Mouse (Mus musculus): ENCODE data around the gene Selenoi.
"Not testable (repeated sequence)": the region's sequence is repeated elsewhere in the genome, so short reads cannot be mapped to it uniquely, and the experiment has no call there.

Gene Selenoi

DNA sequence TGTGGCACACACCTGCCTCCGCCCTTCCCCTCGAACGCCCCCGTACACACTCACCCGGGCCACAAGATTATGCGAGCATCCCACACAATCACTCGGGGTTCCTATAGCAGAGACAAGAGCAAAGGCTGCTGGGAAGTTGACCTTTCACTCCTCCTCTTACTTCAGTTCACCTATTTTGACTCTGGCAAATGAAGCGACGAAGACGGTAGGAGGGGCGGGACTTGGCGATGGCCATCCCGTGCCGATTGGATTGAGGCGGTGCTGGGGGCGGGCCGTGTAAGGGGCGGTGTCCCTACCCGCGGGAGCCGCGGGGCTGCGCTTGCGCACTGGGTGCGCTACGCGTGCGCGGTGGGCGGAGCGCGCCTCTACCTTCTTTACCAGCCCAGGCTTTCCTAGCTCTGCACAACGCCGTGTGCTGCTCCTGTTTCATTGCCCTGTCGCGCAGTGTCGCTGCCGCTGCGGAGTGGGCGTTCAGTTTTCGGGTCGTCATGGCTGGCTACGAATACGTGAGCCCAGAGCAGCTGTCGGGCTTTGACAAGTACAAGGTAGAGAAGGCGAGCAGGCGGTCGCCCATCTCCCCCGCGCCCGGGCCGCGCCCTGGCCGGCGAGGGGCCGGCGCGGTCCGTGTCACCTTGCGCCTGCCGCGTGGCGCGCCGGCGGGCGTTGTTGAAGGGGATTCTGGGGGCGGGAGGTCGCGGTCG lies at the start of gene Selenoi:
Selenoi (plus strand) TSS at position 311 of the 701 bp plus-strand sequence.
- peak; percentile 99 for ATAC-seq (ENCODE audit: insufficient number of reproducible peaks, low FRiP score, low TSS enrichment)

DNA sequence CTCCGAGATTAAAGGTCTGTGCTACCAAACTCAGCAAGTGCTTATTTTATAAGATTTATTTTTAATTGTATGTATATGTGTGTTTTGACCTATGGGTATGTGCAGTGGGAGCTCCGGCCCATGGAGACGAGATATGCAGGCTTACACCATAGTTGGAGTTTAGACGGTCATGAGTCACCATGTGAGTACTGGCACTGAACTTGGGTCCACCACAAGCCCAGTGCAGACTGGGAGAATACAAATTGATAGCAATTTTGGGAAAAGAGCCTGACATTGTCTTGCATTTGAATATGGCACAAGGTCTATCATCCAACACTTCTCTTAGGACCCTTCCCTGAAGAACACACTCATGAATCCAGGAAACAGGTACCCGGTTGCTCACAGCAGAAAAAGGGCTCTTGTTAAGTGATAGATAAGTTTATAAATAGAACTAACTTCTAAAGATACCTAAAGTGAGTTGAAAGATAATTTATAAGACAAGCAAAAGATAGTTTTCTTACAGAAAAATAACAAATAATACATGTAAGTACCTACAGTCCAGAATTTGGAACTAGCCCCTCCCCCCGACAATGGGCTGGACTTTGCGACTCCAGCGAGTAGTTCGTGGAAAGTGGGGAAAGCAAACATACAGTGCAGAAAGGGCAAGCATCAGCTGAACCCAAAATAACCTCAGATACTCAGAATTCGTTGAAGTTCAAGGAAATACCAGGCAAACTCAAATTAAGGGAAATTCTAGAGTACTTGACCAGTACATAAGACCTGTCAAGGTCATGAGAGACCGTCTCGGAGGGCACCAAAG lies 44.5 kb upstream of the Selenoi start:
- no peak for ATAC-seq (ENCODE audit: insufficient number of reproducible peaks, low FRiP score, low TSS enrichment)

DNA sequence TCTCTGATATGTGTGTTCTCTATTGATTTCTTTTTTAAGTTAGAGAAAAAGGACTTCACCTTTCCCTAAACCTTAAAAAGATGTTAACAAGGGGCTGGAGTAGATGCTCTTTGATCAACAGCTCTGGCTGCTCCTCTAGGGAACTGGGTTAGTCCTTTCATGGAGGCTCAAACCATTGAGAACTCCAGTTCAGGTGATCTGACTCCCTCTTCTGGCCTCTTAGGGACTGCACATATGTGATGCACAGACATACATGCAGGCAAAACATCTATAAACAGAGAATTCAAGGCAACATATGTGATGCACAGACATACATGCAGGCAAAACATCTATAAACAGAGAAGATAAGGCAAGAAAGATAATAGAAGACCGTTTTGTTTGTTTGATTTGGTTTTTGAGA lies 39.9 kb upstream of the Selenoi start:
- ATAC-seq (ENCODE audit: insufficient number of reproducible peaks, low FRiP score, low TSS enrichment), result no peak

DNA sequence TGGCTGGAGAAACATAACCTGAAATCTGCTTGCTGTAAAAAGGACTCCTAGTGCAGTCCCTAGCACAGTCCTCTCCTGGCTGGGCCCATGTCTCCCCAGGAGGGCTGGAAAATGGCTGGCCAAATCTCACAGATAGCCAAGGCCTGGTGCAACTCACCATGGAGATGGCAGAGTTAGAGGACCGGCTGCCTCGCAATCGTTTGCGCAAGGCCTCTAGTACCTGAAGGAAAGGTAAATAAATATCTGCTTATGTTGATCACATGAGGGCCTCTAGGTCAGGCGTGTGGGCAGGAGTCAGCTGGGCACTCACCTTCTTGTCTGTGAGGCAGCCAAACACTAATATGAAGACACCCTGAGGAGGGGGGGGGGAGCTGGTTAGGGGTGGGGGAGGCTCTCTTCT lies 37.0 kb upstream of the Selenoi start:
- no peak for ATAC-seq (ENCODE audit: insufficient number of reproducible peaks, low FRiP score, low TSS enrichment)

DNA sequence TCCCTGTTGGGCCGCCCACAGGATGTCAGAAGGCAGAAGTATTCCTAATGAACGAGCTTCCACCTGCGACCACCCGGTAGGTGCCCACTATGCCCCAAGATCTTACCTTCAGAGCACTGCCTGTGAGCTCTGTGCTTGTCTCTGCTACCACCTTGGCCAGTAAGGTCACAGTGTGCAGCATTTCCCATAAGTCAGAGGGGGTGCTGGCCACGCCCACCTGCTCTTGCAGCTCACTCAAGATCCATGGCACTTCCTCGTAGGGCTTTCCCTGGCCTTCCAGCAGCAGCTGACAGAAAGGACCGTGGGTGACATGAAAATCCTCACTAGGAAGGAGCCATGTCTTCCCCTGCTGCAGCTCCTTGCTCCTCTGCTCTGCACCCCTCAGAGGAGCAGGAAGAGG lies 34.1 kb upstream of the Selenoi start:
- no peak for ATAC-seq (ENCODE audit: insufficient number of reproducible peaks, low FRiP score, low TSS enrichment)

DNA sequence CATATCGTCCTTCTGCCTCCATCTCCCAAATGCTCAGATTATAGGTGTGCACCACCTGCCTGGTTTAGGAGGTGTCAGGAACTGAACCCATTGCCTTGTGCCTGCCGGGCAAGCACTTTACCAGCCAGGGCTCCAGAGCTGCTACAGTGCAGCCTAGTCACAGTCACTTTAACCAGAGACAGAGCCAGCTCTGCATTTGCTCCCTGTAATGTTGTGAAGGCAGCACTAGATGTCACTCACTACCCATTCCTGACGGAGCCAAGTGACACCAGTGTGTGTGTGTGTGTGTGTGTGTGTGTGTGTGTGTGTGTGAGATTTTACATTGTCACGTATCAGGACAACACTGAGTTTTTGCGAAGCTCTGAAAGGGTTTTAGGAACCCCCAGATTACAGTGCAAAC lies 30.9 kb upstream of the Selenoi start:
- ATAC-seq (ENCODE audit: insufficient number of reproducible peaks, low FRiP score, low TSS enrichment), result no peak

DNA sequence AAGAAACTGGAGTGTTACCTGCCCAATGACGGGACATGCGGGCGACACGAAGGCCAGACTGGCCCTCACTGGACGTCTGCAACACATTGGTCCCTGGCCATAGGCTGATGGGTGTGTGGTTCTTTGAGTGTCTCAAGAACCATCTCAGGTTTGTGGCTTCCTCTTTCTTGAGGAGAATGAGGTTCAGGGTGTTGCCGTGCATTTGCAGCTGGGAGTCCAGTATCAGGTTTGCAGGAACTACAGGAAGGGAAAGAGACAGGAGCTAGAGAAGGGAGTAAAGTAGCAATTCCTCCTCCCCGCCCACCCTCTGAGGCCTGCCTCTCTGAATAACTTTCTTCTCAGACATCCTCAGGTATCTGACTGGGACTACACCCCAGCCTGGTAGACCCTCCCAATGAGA lies 30.2 kb upstream of the Selenoi start:
- ATAC-seq (ENCODE audit: insufficient number of reproducible peaks, low FRiP score, low TSS enrichment), result no peak

DNA sequence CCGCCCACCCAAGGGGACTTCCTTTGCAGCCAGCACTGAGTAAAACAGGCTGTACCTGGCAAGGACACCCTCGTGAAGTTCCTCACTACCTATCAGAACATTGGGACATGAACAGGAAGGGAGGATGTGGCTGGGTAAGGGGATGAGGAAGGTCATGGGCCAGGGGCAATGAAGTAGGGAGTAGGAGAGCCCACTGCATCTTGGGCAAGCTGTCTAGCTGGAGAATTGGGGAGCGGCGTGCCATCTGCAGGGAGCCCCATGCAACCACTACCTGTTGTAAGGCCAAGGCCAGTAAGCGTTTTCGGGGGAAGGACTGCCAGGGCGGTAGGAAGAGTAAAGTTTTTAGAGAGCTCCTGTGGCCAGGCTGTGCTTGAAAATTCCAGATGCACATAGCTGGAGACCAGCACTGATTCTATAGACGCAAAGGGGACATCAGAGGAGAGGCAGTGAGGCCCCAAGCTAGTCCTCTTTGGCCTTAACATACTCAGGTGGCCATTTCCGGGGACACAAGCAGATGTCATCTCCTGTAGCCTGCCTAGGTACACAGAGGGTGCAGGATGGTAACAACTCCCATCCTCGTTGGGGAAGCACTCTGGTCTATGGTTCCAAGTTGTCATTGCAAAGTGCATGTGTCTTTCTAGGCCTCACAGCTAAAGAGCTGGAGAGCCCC lies 29.0 kb upstream of the Selenoi start:
- ATAC-seq (ENCODE audit: insufficient number of reproducible peaks, low FRiP score, low TSS enrichment), result no peak

DNA sequence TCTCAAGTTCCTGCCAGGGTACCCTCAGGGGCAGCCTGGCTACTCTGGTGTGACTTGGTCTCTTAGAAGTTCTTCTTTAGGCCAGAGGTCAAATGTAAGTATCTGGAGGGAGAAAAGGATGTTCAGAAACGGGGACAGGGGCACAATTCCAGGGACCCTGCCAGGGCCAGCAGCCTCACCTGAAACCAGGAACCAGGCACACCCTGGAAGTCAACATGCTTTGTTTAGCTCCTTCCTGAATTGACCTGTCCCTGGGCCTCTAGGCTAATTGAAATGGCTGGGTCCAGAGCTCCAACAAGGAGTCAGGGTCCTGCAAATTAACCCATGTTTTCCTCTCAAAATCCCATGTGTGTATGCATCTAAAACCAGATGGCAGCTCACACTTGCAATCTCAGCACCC lies 27.9 kb upstream of the Selenoi start:
- ATAC-seq (ENCODE audit: insufficient number of reproducible peaks, low FRiP score, low TSS enrichment), result no peak

DNA sequence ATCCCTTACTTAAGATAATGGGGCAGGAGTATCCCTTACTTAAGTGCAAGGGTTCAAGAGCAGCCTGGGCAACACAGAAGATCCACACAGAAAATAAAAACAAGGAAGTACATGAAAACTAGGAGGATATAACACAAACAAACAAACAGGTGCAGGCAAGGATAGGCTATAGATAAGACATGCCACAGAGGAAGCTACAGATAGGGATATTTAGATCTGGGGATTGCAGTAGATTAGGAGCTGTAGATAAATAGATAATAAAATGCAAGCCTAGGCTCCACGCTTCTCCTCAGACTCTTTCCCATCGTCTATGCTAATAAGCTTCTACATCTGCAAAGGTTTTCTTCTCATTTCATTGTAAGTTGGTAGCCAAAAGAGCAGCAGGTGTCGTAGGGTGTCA lies 27.3 kb upstream of the Selenoi start:
- no peak for ATAC-seq (ENCODE audit: insufficient number of reproducible peaks, low FRiP score, low TSS enrichment)

DNA sequence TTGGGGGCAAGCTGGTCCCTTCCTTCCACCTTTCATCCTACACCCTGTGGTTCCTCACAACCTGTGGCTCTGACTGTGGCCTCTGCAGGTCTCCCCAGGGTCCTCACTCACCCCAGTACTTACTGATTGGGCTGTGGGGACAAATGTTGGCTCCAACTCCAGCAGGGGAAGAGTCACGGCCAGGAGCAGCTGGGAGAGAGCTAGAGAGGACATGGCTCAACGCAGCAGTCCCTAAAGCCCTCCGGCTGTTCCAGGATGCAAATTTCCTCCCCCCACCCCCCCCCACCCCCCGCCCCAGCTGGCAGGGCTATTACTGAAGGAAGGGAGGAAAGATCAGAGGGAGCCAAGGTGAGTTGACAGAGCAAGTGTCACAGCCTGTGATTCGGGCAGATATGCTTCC lies 26.9 kb upstream of the Selenoi start, which contains the start of gene Adgrf3:
Adgrf3 (minus strand) TSS at position 230 of the 400 bp plus-strand sequence.
- no peak for ATAC-seq (ENCODE audit: insufficient number of reproducible peaks, low FRiP score, low TSS enrichment)

DNA sequence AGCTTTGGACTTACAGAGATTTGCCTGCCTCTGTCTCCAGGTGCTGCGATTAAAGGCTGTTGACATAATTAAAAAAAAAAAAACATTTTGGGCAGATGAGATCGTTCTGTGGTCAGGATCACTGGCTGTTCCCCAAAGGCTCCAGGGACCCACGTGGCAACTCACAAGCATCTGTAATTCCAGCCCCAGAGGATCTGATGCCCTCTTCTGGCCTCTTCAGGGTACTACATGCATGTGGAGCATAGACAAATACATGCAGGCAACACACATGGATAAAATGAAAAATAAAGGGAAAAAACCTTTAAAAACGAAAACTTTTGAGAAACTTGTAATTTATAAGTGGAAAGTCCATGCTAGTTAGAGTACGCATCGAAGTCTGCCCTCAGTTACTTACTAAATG lies 25.1 kb upstream of the Selenoi start:
- no peak for ATAC-seq (ENCODE audit: insufficient number of reproducible peaks, low FRiP score, low TSS enrichment)

DNA sequence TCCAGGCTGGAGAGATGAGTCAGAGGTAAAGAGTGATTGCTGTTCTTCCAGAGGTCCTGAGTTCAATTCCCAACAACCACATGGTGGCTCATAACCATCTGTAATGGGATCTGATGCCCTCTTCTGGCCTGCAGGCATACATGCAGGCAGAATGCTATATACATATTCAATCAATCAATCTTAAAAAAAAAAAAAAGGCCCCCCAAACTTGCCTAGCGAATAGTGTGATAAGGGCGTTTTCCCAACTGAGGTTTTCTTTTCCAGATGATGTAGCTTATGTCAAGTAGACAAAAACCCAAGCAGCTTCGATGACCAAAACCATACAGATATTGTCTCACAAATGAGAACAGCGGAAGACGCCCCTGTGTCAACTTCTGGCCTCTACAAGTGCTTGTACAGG lies 21.6 kb upstream of the Selenoi start:
- not testable (repeated sequence) for ATAC-seq (ENCODE audit: insufficient number of reproducible peaks, low FRiP score, low TSS enrichment)

DNA sequence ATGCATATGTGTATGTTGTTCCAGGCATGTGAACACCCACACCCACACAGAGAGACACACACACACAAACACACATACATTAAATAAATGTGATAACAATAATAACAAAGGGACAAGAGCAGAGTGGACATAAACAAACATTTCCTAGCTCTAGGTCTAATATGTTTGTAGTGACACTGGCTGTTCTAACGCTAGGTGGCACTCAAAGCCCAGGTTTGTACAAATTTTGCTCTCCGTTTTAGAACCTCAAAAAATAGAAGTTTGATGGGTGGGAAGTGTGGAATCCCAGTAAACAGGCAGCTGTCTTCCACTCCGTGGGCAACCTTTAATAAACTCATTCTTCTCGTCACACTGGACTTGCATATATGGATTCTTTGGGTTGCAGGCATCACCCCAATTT lies 17.5 kb upstream of the Selenoi start:
- no peak; the same call in 1 of the 2 replicates for ATAC-seq (ENCODE audit: insufficient number of reproducible peaks, low FRiP score, low TSS enrichment)

DNA sequence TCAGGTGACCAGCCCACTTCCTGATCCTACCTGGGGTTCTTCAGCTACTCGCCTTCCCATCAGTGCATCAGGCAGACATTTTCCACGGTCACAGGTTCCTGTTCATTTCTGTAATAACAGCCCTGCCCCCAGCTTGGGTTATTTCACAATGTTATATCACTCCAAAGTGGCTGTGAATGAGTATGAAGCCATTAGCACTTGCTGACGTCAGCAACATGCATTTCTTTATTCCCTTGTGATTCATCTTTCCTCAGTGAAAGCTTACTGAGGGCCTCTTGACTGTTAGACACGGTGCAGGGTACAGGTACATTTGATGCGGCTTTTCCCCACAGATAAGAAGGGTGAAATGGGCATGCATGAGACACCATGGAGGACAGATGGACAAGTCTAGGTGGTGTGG lies 16.4 kb upstream of the Selenoi start:
- no peak for ATAC-seq (ENCODE audit: insufficient number of reproducible peaks, low FRiP score, low TSS enrichment)

DNA sequence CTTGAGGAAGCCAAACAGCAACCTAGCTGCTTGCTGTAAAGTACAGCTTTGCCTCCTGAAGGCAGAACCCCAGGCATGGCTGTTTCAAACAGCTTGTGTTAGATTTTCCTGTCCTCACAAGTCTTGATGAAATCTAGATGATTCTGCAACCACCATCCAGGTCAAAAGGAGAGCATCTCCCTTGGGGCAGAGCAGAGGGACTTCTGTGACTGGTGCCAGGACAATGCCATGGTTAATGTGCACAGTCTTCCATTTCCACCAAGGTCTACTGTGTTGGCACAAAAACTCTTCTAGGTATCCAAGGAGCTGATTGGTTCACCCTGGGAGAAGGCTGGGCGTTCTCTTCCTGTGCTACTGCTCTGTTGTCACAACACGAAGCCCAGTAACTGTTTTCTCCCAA lies 12.7 kb upstream of the Selenoi start:
- no peak for ATAC-seq (ENCODE audit: insufficient number of reproducible peaks, low FRiP score, low TSS enrichment)

DNA sequence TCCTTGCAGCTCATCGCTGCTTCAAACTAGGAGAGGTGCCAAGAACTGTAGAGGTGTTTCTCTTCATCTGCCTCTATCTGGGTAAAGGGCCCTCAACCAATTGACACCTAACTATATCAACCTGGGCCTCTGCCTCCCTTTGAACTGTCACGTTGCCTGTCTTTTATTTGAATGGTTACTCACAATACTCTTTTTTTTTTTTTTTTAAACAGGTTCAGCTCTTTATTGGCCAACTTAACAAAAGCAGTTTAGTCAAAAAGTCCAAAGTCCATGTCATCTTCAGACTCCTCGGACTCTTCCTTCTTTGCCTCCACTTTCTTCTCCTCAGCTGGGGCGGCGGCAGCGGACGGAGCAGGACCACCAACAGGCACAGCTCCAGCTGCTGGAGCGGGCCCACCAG lies 11.7 kb upstream of the Selenoi start:
- ATAC-seq (ENCODE audit: insufficient number of reproducible peaks, low FRiP score, low TSS enrichment), result no peak

DNA sequence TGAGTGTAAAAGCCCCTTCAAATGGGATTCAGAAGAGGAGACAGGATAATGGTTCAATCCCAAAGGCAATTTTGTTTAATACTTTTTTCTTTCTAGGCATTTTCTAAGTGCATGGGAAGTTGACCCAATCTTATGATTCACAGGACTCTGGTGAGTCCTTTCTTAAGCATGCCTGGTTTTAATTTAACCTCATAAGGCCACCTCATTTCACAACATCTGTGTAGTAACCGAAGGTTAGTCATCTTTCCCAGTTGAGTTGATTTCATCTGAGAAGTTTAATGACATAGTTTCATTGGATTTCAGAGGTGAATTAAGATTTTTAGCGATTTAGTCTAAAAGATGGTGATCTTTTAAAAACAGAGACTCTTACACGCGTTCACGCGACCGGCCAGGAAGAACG lies 9.7 kb upstream of the Selenoi start:
- no peak for ATAC-seq (ENCODE audit: insufficient number of reproducible peaks, low FRiP score, low TSS enrichment)

DNA sequence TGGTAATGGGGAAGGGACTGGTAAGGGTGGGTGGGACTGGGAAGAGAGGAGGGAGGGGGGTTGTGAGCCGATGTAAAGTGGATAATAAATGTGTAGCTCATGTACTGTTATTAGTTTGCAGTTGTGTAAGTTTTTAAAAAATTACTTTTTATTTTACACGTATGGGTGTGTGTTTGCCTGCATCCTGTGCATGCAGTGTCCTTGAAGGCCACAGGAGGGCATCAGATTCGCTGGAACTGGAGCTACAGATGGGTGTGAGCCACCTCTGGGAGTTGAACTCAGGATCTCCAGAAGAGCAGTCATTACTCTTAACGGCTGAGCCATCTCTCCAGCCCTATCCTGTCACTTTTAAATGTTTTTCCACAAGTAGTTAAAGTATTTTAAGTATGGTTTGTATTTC lies 1.5 kb upstream of the Selenoi start:
- ATAC-seq (ENCODE audit: insufficient number of reproducible peaks, low FRiP score, low TSS enrichment), result no peak

DNA sequence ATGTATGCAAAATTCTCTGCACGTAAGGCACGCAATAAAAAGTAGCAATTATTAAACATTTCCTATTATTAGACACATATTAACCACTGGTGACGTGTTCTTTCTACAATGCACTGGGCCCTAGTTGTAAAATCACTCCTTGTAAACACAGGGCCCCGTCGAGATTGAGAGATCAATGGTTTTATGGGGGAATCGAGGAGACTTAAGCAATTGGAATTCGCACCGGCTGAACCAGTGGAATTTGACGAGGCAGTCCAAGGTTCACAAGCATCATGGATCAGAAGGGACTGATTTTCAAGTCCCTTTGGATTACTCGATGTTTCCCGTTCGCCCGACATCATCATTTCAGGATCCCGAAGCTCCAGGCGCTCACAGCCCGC lies 500 bp upstream of the Selenoi start:
- no peak for ATAC-seq (ENCODE audit: insufficient number of reproducible peaks, low FRiP score, low TSS enrichment)

DNA sequence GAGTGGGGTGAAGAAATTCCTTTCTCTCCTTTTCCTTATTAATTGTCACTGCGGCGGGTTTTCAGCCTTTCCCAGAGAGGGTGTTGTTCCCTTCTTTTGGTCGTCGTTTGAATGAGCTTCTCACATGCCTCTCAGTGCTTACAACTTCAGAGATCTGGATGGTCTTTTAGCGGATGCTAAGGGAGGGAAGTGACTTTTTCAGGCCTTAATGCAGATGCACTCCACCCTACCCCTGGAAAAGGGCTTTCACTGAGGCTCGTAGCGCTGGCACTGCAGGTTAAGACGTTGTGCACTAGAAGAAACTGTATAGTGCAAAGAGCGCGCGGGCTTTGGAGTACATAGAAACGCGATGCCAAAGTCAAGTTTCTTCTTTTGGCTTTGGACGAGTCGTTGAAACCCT lies 661 bp downstream of the Selenoi start:
- no peak for ATAC-seq (ENCODE audit: insufficient number of reproducible peaks, low FRiP score, low TSS enrichment)
